Mouse (Mus musculus): ENCODE results near the gene Rpl5. TPM values are rescaled to one million over a fixed set of nuclear protein-coding genes. Genes with fewer than 3 reads are reported as not detected.
A peak's percentile ranks its signal among the peaks of the same experiment; 100 is the strongest.

Gene Rpl5
- polyA plus RNA-seq, 1 experiment from 2014 or later: 61.0 TPM

- H3K4me3 ChIP-seq: no peak overlapping the region
- no peak overlapping the region for H3K4me2 ChIP-seq
- H3K27ac ChIP-seq (replicated peaks): no peak overlapping the region
- H3K9ac ChIP-seq: no peak overlapping the region
- H3K4me1 ChIP-seq (replicated peaks): no peaks in the 10 kb centered on the region
- H3K36me3 ChIP-seq: peaks cover 65% of the 10 kb centered on the region
- ATAC-seq (ENCODE audit: low FRiP score, low read depth): no peak
- no peaks in the 10 kb centered on the region for H3K27me3 ChIP-seq
- no peaks in the 10 kb centered on the region for H3K9me3 ChIP-seq
- WGBS: 89% methylated on average over 3 of the region's 3 CpGs
These were observed 9.4 kb downstream of the Rpl5 start for GRCm38 (mm10) chr5:107909668-107910067.

- no peak overlapping the region for H3K4me2 ChIP-seq
- 66% methylated on average over 5 of the region's 5 CpGs for WGBS
- no peaks in the 10 kb centered on the region for H3K4me1 ChIP-seq (replicated peaks)
- no peak overlapping the region for H3K9ac ChIP-seq
- H3K36me3 ChIP-seq: peaks cover 60% of the 10 kb centered on the region
- H3K9me3 ChIP-seq: no peaks in the 10 kb centered on the region
- no peaks in the 10 kb centered on the region for H3K27me3 ChIP-seq
- no peak overlapping the region for H3K4me3 ChIP-seq
- no peak for ATAC-seq (ENCODE audit: low FRiP score, low read depth)
- no peak overlapping the region for H3K27ac ChIP-seq (replicated peaks)
These were observed 9.8 kb downstream of the Rpl5 start for GRCm38 (mm10) chr5:107910084-107910616.

- Histone ChIP-seq H3K36me3 (peaks cover 52% of the 10 kb centered on the region), H3K9ac (no peak overlapping the region), H3K9me3 (no peaks in the 10 kb centered on the region), H3K4me1 (replicated peaks) (no peaks in the 10 kb centered on the region), H3K4me2 (no peak overlapping the region), H3K4me3 (no peak overlapping the region), H3K27me3 (no peaks in the 10 kb centered on the region), H3K27ac (replicated peaks) (no peak overlapping the region)
- ATAC-seq (ENCODE audit: low FRiP score, low read depth): no peak
- WGBS: 94% methylated on average over 5 of the region's 5 CpGs
These were observed 10.7 kb downstream of the Rpl5 start for GRCm38 (mm10) chr5:107911012-107911411.

GRCm38 (mm10) chr5:107915280-107915679 is 15.0 kb downstream of the Rpl5 start:
- H3K4me3 ChIP-seq: no peak overlapping the region
- no peaks in the 10 kb centered on the region for H3K9me3 ChIP-seq
- no peak overlapping the region for H3K27ac ChIP-seq (replicated peaks)
- H3K9ac ChIP-seq: no peak overlapping the region
- ATAC-seq (ENCODE audit: low FRiP score, low read depth): no peak
- H3K36me3 ChIP-seq: peaks cover 11% of the 10 kb centered on the region; the same call in 1 of the 2 replicates
- H3K27me3 ChIP-seq: no peaks in the 10 kb centered on the region
- H3K4me1 ChIP-seq (replicated peaks): no peaks in the 10 kb centered on the region
- 33% methylated on average over 4 of the region's 4 CpGs for WGBS
- H3K4me2 ChIP-seq: no peak overlapping the region

GRCm38 (mm10) chr5:107921400-107922252 is 21.3 kb downstream of the Rpl5 start:
- peak; percentile 53; the same call in 1 of the 2 replicates for ATAC-seq (ENCODE audit: low FRiP score, low read depth)
- Histone ChIP-seq H3K9ac (no peak overlapping the region), H3K4me1 (replicated peaks) (no peaks in the 10 kb centered on the region), H3K4me3 (no peak overlapping the region), H3K4me2 (no peak overlapping the region), H3K36me3 (no peaks in the 10 kb centered on the region), H3K27ac (replicated peaks) (no peak overlapping the region), H3K27me3 (no peaks in the 10 kb centered on the region), H3K9me3 (no peaks in the 10 kb centered on the region)
- 74% methylated on average over 2 of the region's 2 CpGs for WGBS

- Histone ChIP-seq H3K36me3 (no peaks in the 10 kb centered on the region), H3K9ac (no peak overlapping the region), H3K4me1 (replicated peaks) (no peaks in the 10 kb centered on the region), H3K27me3 (no peaks in the 10 kb centered on the region), H3K4me3 (no peak overlapping the region), H3K9me3 (no peaks in the 10 kb centered on the region), H3K4me2 (no peak overlapping the region), H3K27ac (replicated peaks) (no peak overlapping the region)
- no peak for ATAC-seq (ENCODE audit: low FRiP score, low read depth)
- WGBS: 85% methylated on average over 1 of the region's 1 CpGs
These were observed 22.5 kb downstream of the Rpl5 start for GRCm38 (mm10) chr5:107922836-107923235.

GRCm38 (mm10) chr5:107924564-107924963 is 24.3 kb downstream of the Rpl5 start:
- no peaks in the 10 kb centered on the region for H3K27me3 ChIP-seq
- no peaks in the 10 kb centered on the region for H3K36me3 ChIP-seq
- no peak overlapping the region for H3K4me2 ChIP-seq
- no peak overlapping the region for H3K9ac ChIP-seq
- no peaks in the 10 kb centered on the region for H3K9me3 ChIP-seq
- 70% methylated on average over 8 of the region's 8 CpGs for WGBS
- H3K4me3 ChIP-seq: no peak overlapping the region
- H3K4me1 ChIP-seq (replicated peaks): no peaks in the 10 kb centered on the region
- no peak for ATAC-seq (ENCODE audit: low FRiP score, low read depth)
- no peak overlapping the region for H3K27ac ChIP-seq (replicated peaks)

- Histone ChIP-seq H3K9me3 (no peaks in the 10 kb centered on the region), H3K36me3 (no peaks in the 10 kb centered on the region), H3K4me1 (replicated peaks) (no peaks in the 10 kb centered on the region), H3K27ac (replicated peaks) (no peak overlapping the region), H3K27me3 (no peaks in the 10 kb centered on the region), H3K4me3 (no peak overlapping the region), H3K4me2 (no peak overlapping the region), H3K9ac (no peak overlapping the region)
- WGBS: 85% methylated on average over 11 of the region's 11 CpGs
- ATAC-seq (ENCODE audit: low FRiP score, low read depth): no peak
These were observed 26.4 kb downstream of the Rpl5 start for GRCm38 (mm10) chr5:107926550-107927249.

- peak; percentile 48; the same call in 1 of the 2 replicates for ATAC-seq (ENCODE audit: low FRiP score, low read depth)
- 40% methylated on average over 2 of the region's 2 CpGs for WGBS
These were observed 32.3 kb downstream of the Rpl5 start for GRCm38 (mm10) chr5:107932556-107932955.

GRCm38 (mm10) chr5:107933202-107933974 is 33.1 kb downstream of the Rpl5 start:
- H3K27me3 ChIP-seq: no peaks in the 10 kb centered on the region
- H3K36me3 ChIP-seq: no peaks in the 10 kb centered on the region
- no peak overlapping the region for H3K27ac ChIP-seq (replicated peaks)
- H3K4me1 ChIP-seq (replicated peaks): peaks cover 5% of the 10 kb centered on the region; the same call in 1 of the 2 replicates
- 74% methylated on average over 4 of the region's 4 CpGs for WGBS
- H3K4me3 ChIP-seq: no peak overlapping the region
- H3K9ac ChIP-seq: no peak overlapping the region
- no peaks in the 10 kb centered on the region for H3K9me3 ChIP-seq
- ATAC-seq (ENCODE audit: low FRiP score, low read depth): no peak
- no peak overlapping the region for H3K4me2 ChIP-seq

More at GRCm38 (mm10) chr5:107932556-107932955, 32.3 kb downstream of the Rpl5 start:
- Histone ChIP-seq H3K9me3 (no peaks in the 10 kb centered on the region), H3K27ac (replicated peaks) (no peak overlapping the region), H3K4me2 (no peak overlapping the region), H3K9ac (no peak overlapping the region), H3K4me3 (no peak overlapping the region), H3K36me3 (no peaks in the 10 kb centered on the region), H3K27me3 (no peaks in the 10 kb centered on the region), H3K4me1 (replicated peaks) (peaks cover 5% of the 10 kb centered on the region; the same call in 1 of the 2 replicates)

- peaks cover 5% of the 10 kb centered on the region; the same call in 1 of the 2 replicates for H3K4me1 ChIP-seq (replicated peaks)
These were observed 34.7 kb downstream of the Rpl5 start for GRCm38 (mm10) chr5:107934770-107935543.

More at GRCm38 (mm10) chr5:107934770-107935543, 34.7 kb downstream of the Rpl5 start:
- Histone ChIP-seq H3K27me3 (no peaks in the 10 kb centered on the region), H3K4me3 (no peak overlapping the region), H3K9ac (no peak overlapping the region), H3K9me3 (no peaks in the 10 kb centered on the region), H3K36me3 (no peaks in the 10 kb centered on the region), H3K27ac (replicated peaks) (no peak overlapping the region), H3K4me2 (no peak overlapping the region)
- WGBS: 88% methylated on average over 10 of the region's 10 CpGs
- no peak for ATAC-seq (ENCODE audit: low FRiP score, low read depth)

Data from hindbrain, embryonic 15.5 days (tissue).